Mouse (Mus musculus) spleen, adult 18-20 months (tissue): ENCODE measurements around the gene Adamts17.

Experiments used
- DNase-seq, 2 experiments: peaks; one replicate each; pipeline ENCODE4 v3.0.0; 2022; ENCODE audit warnings: mixed read lengths in 2 of 2

The Adamts17 gene

GRCm38 (mm10) chr7:66976371-66976770, 136.8 kb downstream of the Adamts17 start:
- no peak for DNase-seq

- DNase-seq = no peak
Observed at GRCm38 (mm10) chr7:66981591-66981990, 142.1 kb downstream of the Adamts17 start.

GRCm38 (mm10) chr7:66982084-66982483, 142.5 kb downstream of the Adamts17 start:
- no peak for DNase-seq

- DNase-seq = no peak
Observed at GRCm38 (mm10) chr7:66987671-66988070, 148.1 kb downstream of the Adamts17 start.

GRCm38 (mm10) chr7:66988441-66988840, 148.9 kb downstream of the Adamts17 start:
- no peak for DNase-seq

GRCm38 (mm10) chr7:66989357-66990045, 150.0 kb downstream of the Adamts17 start:
- DNase-seq = no peak

GRCm38 (mm10) chr7:66998821-66999220, 159.3 kb downstream of the Adamts17 start:
- no peak for DNase-seq

GRCm38 (mm10) chr7:67003648-67004047, 164.1 kb downstream of the Adamts17 start:
- DNase-seq = no peak

- no peak for DNase-seq
Observed at GRCm38 (mm10) chr7:67004220-67004619, 164.7 kb downstream of the Adamts17 start.

GRCm38 (mm10) chr7:67009841-67010240, 170.3 kb downstream of the Adamts17 start:
- no peak for DNase-seq

- DNase-seq = no peak
Observed at GRCm38 (mm10) chr7:67012011-67012751, 172.6 kb downstream of the Adamts17 start.

GRCm38 (mm10) chr7:67013211-67013895, 173.8 kb downstream of the Adamts17 start:
- DNase-seq = no peak

- no peak for DNase-seq
Observed at GRCm38 (mm10) chr7:67019937-67020336, 180.4 kb downstream of the Adamts17 start.

GRCm38 (mm10) chr7:67026114-67027070, 186.9 kb downstream of the Adamts17 start:
- no peak for DNase-seq

GRCm38 (mm10) chr7:67027216-67027615, 187.7 kb downstream of the Adamts17 start:
- no peak for DNase-seq

- no peak for DNase-seq
Observed at GRCm38 (mm10) chr7:67027696-67028095, 188.2 kb downstream of the Adamts17 start.

- DNase-seq = no peak
Observed at GRCm38 (mm10) chr7:67028902-67029301, 189.4 kb downstream of the Adamts17 start.

- no peak for DNase-seq
Observed at GRCm38 (mm10) chr7:67029481-67029880, 189.9 kb downstream of the Adamts17 start.

- DNase-seq = no peak
Observed at GRCm38 (mm10) chr7:67031284-67031683, 191.7 kb downstream of the Adamts17 start.

GRCm38 (mm10) chr7:67032616-67033015, 193.1 kb downstream of the Adamts17 start:
- no peak for DNase-seq

GRCm38 (mm10) chr7:67034369-67034768, 194.8 kb downstream of the Adamts17 start:
- DNase-seq = no peak

- no peak for DNase-seq
Observed at GRCm38 (mm10) chr7:67035246-67035645, 195.7 kb downstream of the Adamts17 start.
